Mouse (Mus musculus) limb, embryonic 13.5 days (tissue): Measurements from ENCODE around the gene Gucd1. TPM values are rescaled to one million over a fixed set of nuclear protein-coding genes. Genes with fewer than 3 reads are reported as not detected.
"Not testable (repeated sequence)": the region's sequence is repeated elsewhere in the genome, so short reads cannot be mapped to it uniquely, and the experiment has no call there.

Experiments used
- ATAC-seq: fragments of 200-750 bp; cut with Nextera tagmentation; 2 replicates; pipeline ENCODE4 v1.8.0; 2017; ENCODE audit warnings: low read depth, moderate number of reproducible peaks, moderate TSS enrichment; ENCODE audit not compliant: low FRiP score
- H3K27ac ChIP-seq: fragments of 300-500 bp; sonication (generic); 2 replicates; pipeline ENCODE4 v1.5.1; 2015; ENCODE audit warnings: inconsistent platforms, mild to moderate bottlenecking, moderate library complexity
- H3K27me3 ChIP-seq: fragments of 300-500 bp; sonication (generic); 2 replicates; pipeline ENCODE4 v1.6.1; 2015; ENCODE audit warnings: mild to moderate bottlenecking, inconsistent platforms
- H3K36me3 ChIP-seq: fragments of 300-500 bp; sonication (generic); 2 replicates; pipeline ENCODE4 v1.6.1; 2015; ENCODE audit warnings: inconsistent platforms, mild to moderate bottlenecking, moderate library complexity
- H3K4me1 ChIP-seq: fragments of 300-500 bp; sonication (generic); 2 replicates; pipeline ENCODE4 v1.6.1; 2015; ENCODE audit warnings: inconsistent platforms
- H3K4me2 ChIP-seq: fragments of 300-500 bp; sonication (generic); replicated peaks from 2 replicates; pipeline ENCODE4 v1.6.1; 2015; ENCODE audit warnings: inconsistent platforms, mild to moderate bottlenecking, moderate library complexity
- H3K4me3 ChIP-seq: fragments of 300-500 bp; sonication (generic); 2 replicates; pipeline ENCODE4 v1.5.1; 2015; ENCODE audit warnings: moderate library complexity, mild to moderate bottlenecking, inconsistent platforms
- H3K9ac ChIP-seq: fragments of 300-500 bp; sonication (generic); 2 replicates; pipeline ENCODE4 v1.6.1; 2015; ENCODE audit warnings: mild to moderate bottlenecking, inconsistent platforms
- H3K9me3 ChIP-seq: fragments of 300-500 bp; sonication (generic); 2 replicates; pipeline ENCODE4 v1.6.1; 2016; ENCODE audit warnings: inconsistent platforms
- WGBS: fragments of 180-500 bp; shearing (Covaris S2); methylation state at CpG from one replicate; pipeline ENCODE4 v1.1.7; 2015; 5-methylcytosine and 5-hydroxymethylcytosine counted together
- polyA plus RNA-seq: library from polyadenylated mRNA; unstranded; fragments of >200 nt; fragmentation: Nextera tagmentation; extraction: Ambion mirVana; gene quantifications from 2 replicates; pipeline ENCODE4 v1.2.1, GENCODE M21; 2015

Gucd1 gene
- polyA plus RNA-seq, 1 experiment from 2014 or later: 29.2 TPM

DNA sequence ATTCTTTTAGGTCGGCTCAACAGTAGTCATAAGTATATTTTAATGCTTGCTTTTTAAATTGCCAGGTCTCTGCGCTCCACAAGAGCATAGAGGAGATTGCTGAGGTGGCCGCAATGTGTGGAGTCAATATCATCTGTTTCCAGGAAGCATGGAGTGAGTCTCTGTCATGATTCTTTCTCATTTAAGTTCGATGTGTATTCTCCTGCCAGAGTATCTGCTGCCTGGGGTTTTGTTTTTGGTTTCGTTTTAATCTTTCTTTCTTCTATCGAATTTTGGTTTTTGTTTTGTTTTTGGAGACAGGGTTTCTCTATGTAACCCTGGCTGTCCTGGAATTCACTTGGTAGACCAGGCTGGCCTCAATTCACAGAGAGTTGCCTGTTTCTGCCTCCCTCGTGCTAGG, 102.8 kb downstream of the Gucd1 start:
- Histone ChIP-seq H3K36me3 (no peaks in the 10 kb centered on the region), H3K9me3 (no peaks in the 10 kb centered on the region), H3K4me2 (no peak overlapping the region), H3K9ac (no peak overlapping the region), H3K27me3 (no peaks in the 10 kb centered on the region), H3K4me3 (no peak overlapping the region), H3K4me1 (0 out of 2 replicates have a peak, but pooled peaks cover 3% of the 10 kb centered on the region), H3K27ac (no peak overlapping the region)
- 75% methylated on average over 7 of the region's 7 CpGs for WGBS
- ATAC-seq: no peak

DNA sequence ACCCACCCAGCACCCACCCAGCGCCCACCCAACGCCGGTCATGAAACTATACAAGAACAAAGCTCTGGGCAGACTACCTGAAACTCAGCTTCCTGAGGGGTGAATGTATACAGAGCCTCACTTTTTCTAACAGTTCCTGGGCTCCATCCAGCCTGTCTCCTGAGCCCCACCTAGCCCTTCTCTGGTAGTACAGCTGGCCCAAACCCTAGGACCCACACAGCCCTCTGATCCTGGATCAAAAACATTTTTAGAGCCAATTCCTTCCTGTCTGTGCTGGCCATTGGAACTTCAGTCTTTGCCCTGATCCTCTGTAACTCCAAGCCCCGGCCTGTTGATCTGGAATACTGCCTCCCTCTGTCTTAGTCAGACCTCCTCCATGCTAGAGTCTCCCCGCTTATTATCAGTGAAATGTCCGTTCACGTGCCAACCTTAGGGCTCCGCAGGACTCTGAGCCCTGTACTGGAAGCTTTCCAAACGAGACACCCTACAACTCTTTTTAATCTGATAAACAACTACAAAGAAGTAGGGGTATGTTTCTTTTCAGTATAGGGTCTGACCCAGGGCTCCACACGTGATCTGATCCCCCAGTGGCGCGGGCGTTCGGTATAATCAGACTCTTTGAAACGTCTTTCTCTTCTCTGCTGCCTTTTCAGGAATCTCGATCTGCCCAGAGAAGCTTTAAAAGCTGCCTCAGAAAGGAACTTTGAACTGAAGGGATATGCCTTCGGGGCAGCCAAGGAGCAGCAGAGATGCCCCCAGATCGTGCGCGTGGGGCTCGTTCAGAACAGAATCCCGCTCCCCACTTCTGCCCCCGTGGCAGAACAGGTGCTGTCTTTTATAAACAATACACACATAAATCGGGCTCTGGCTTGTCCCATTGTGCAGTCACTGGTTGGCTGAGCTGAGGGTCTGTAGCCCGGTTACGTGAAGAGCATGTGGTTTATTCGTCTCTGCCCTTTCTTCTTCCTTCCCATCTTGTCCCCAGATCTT, 105.4 kb downstream of the Gucd1 start:
- no peak for ATAC-seq
- H3K36me3 ChIP-seq: no peaks in the 10 kb centered on the region
- no peak overlapping the region for H3K4me2 ChIP-seq
- H3K4me1 ChIP-seq: 0 out of 2 replicates have a peak, but pooled peaks cover 3% of the 10 kb centered on the region
- no peaks in the 10 kb centered on the region for H3K27me3 ChIP-seq
- no peak overlapping the region for H3K27ac ChIP-seq
- H3K9ac ChIP-seq: no peak overlapping the region
- H3K4me3 ChIP-seq: no peak overlapping the region
- 73% methylated on average over 27 of the region's 27 CpGs for WGBS
- no peaks in the 10 kb centered on the region for H3K9me3 ChIP-seq

DNA sequence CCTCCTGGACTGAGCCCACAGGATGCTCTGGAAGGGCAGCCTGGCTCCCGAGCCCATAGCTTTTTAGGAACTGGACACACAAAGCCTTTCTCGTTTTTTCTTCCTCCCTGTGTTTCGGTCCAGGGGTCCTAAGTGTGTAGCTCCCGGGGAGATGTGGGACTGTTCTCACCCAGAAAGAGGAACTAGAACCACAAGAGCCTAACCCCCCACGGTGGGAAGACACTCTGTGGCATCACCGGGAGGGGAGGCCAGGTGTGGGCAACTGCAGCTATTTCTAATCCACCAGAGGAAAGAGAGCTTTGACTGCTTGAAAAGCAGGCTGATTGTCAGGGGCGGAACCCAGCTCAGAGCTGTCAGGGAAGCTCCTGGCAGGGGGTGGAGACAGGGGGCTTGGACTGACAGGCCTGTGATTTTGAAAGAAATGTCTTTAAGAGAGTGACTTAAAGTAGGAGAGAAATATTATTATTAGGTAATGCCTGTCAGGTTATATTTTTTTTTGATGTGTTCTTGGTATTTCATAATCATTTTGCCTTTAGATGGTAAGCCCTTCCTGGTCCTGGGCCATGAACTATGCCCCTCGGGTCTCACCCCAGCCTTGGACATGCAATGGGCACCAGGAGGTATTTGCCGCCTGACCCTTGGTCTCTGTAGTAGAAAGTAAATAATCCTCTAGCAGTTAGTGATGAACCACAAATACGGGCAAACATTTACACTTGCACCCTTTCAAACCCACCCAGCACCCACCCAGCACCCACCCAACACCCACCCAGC, 106.2 kb downstream of the Gucd1 start:
- ATAC-seq, H3K27ac ChIP-seq, H3K9ac ChIP-seq, H3K4me3 ChIP-seq, H3K4me1 ChIP-seq, H3K27me3 ChIP-seq, H3K9me3 ChIP-seq, H3K36me3 ChIP-seq, H3K4me2 ChIP-seq: not testable (repeated sequence)
- 42% methylated on average over 10 of the region's 10 CpGs for WGBS

DNA sequence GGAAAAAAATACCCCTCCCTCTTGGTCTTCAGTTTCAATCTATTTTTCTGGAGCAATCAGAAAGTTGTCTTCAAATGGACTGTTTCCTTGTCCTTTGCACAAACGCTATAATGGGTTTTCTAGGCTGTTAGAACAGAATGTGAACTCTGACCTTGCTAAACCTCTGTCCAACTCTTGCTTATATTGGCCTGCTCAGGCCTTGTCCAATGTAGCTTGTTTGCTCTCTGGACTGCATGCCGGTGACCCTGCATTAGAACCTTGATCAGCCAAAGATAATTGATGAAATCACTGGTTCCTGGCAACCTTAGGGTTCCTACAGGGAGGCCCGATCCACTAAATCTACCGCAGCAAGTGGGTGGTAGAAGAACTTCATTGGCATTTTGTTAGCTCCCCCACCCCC, 110.0 kb downstream of the Gucd1 start:
- Histone ChIP-seq H3K9me3 (no peaks in the 10 kb centered on the region), H3K4me1 (peaks cover 3% of the 10 kb centered on the region; the same call in 1 of the 2 replicates), H3K27ac (no peak overlapping the region), H3K27me3 (no peaks in the 10 kb centered on the region), H3K4me2 (no peak overlapping the region), H3K9ac (no peak overlapping the region), H3K4me3 (no peak overlapping the region), H3K36me3 (no peaks in the 10 kb centered on the region)
- no peak for ATAC-seq
- 81% methylated on average over 4 of the region's 4 CpGs for WGBS

- H3K4me3 ChIP-seq: peak overlapping the region; percentile 19; the same call in 1 of the 2 replicates
- H3K4me2 ChIP-seq: peak overlapping the region; percentile 48
- no peak overlapping the region for H3K27ac ChIP-seq
- peaks cover 3% of the 10 kb centered on the region; the same call in 1 of the 2 replicates for H3K4me1 ChIP-seq
- no peaks in the 10 kb centered on the region for H3K27me3 ChIP-seq
- WGBS: 41% methylated on average over 13 of the region's 13 CpGs
- no peak overlapping the region for H3K9ac ChIP-seq
- no peaks in the 10 kb centered on the region for H3K9me3 ChIP-seq
- ATAC-seq: peak; percentile 36; the same call in 1 of the 2 replicates
- no peaks in the 10 kb centered on the region for H3K36me3 ChIP-seq
These were observed 111.0 kb downstream of the Gucd1 start for GRCm38 (mm10) chr10:75406755-75407154.

DNA sequence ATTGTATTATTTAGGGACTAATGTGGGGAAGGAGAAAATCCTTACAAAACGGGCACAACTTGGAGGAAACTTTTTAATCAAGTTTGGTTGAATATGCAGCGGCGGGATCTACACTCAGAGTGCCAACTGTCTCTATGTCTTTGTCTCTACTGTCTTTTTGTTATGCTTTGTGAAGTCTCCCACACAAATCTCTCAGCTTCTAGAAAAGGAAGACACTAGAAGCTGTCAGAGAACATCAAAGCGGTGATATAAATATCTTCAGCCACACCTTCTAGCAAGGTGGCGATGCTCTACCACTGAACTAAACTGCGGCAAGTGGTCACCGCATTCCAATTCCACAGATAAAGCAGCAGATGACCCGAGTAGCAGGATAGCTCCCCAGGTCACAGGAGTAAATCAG, 111.9 kb downstream of the Gucd1 start:
- ATAC-seq: no peak
- no peak overlapping the region for H3K9ac ChIP-seq
- no peaks in the 10 kb centered on the region; the same call in 1 of the 2 replicates for H3K4me1 ChIP-seq
- H3K4me3 ChIP-seq: no peak overlapping the region
- H3K27ac ChIP-seq: no peak overlapping the region
- no peak overlapping the region for H3K4me2 ChIP-seq
- no peaks in the 10 kb centered on the region for H3K36me3 ChIP-seq
- WGBS: 87% methylated on average over 8 of the region's 8 CpGs
- no peaks in the 10 kb centered on the region for H3K27me3 ChIP-seq
- no peaks in the 10 kb centered on the region for H3K9me3 ChIP-seq

GRCm38 (mm10) chr10:75400958-75401357, 116.8 kb downstream of the Gucd1 start, which contains the start of gene Upb1:
TSS of gene Upb1 (plus strand) at chr10:75401115.
- H3K4me3 ChIP-seq: no peak within 1 kb of the TSS
- ATAC-seq: no peak
- no peak within 1 kb of the TSS for H3K27ac ChIP-seq
- no peaks in the 10 kb centered on the region for H3K36me3 ChIP-seq
- H3K4me2 ChIP-seq: no peak within 1 kb of the TSS
- WGBS: 83% methylated on average over 4 of the region's 4 CpGs
- no peak within 1 kb of the TSS for H3K9ac ChIP-seq
- no peaks in the 10 kb centered on the region for H3K27me3 ChIP-seq
- no peaks in the 10 kb centered on the region for H3K9me3 ChIP-seq
- no peaks in the 10 kb centered on the region for H3K4me1 ChIP-seq

DNA sequence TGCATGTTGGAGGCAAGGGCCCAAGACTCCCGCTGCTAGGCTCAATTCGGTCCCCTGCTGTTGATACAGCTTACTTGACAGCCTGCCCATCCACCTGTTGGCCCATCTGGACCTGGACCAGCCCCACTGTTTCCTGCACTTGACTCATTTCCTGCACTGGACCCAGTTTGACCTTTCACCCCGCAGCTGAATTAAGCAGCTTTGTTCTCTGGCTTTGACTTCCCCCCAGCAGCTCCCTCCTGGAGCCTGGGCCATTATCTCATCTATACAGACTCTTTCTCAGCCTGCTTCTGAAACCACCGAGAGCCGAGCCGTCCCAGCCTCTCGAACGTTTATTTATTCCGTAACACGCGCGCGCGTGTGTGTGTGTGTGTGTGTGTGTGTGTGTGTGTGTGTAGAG, 120.8 kb downstream of the Gucd1 start:
- WGBS: 53% methylated on average over 14 of the region's 14 CpGs
- no peaks in the 10 kb centered on the region for H3K27me3 ChIP-seq
- no peak overlapping the region for H3K4me3 ChIP-seq
- no peaks in the 10 kb centered on the region for H3K4me1 ChIP-seq
- H3K36me3 ChIP-seq: no peaks in the 10 kb centered on the region
- no peak overlapping the region for H3K27ac ChIP-seq
- ATAC-seq: no peak
- H3K4me2 ChIP-seq: no peak overlapping the region
- no peaks in the 10 kb centered on the region for H3K9me3 ChIP-seq
- no peak overlapping the region for H3K9ac ChIP-seq

DNA sequence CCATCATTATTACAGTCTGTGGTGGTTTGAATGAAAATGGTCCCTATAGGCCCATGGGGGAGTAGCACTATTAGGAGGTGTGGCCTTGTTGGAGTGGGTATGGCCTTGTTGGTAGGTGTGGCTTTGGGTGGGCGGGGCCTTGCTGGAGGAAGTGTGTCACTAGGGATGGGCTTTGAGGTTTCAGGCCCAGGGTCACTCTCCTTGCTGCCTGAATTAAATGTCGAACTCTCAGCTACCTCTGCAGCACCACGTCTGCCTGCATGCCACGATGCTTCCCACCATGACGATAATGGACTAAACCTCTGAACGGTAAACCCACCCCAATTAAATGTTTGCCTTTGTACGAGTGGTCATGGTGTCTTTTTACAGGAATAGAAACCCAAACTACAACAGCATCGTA, 123.0 kb downstream of the Gucd1 start:
- ATAC-seq: no peak
- Histone ChIP-seq H3K36me3 (no peaks in the 10 kb centered on the region), H3K27ac (no peak overlapping the region), H3K4me1 (no peaks in the 10 kb centered on the region), H3K9ac (no peak overlapping the region), H3K9me3 (no peaks in the 10 kb centered on the region), H3K4me2 (no peak overlapping the region), H3K27me3 (no peaks in the 10 kb centered on the region), H3K4me3 (no peak overlapping the region)
- 87% methylated on average over 8 of the region's 8 CpGs for WGBS

GRCm38 (mm10) chr10:75390832-75391231, 126.9 kb downstream of the Gucd1 start:
- no peak for ATAC-seq
- 88% methylated on average over 4 of the region's 4 CpGs for WGBS
- H3K4me2 ChIP-seq: no peak overlapping the region
- H3K9ac ChIP-seq: no peak overlapping the region
- no peak overlapping the region for H3K4me3 ChIP-seq
- H3K27ac ChIP-seq: no peak overlapping the region
- no peaks in the 10 kb centered on the region for H3K36me3 ChIP-seq
- no peaks in the 10 kb centered on the region for H3K27me3 ChIP-seq
- no peaks in the 10 kb centered on the region for H3K9me3 ChIP-seq
- no peaks in the 10 kb centered on the region for H3K4me1 ChIP-seq

DNA sequence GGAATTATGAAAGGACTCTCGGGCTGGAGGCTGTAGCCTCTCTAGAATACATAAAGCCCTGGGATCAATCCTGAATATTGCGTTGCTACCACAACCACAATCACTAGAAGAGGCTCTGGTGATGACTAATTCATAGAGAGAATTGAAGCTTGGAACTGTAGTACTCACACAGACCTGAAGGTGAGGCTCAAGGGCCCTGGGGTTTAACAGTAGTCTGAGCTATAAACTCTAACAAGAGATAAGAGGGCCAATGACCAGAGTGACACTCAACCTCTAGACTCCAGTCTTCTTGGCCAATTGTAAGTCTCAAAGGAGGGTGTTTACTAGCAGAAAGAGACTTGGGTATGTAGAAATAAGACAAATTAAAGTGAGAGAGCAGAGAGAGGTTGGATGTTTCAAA, 127.6 kb downstream of the Gucd1 start:
- Histone ChIP-seq H3K36me3 (no peaks in the 10 kb centered on the region), H3K4me3 (no peak overlapping the region), H3K4me1 (no peaks in the 10 kb centered on the region), H3K27ac (no peak overlapping the region), H3K27me3 (no peaks in the 10 kb centered on the region), H3K9ac (no peak overlapping the region), H3K4me2 (no peak overlapping the region), H3K9me3 (no peaks in the 10 kb centered on the region)
- WGBS: 91% methylated on average over 2 of the region's 2 CpGs
- ATAC-seq: no peak

- Histone ChIP-seq H3K4me2 (no peak overlapping the region), H3K36me3 (no peaks in the 10 kb centered on the region), H3K27ac (no peak overlapping the region), H3K9me3 (no peaks in the 10 kb centered on the region), H3K9ac (no peak overlapping the region), H3K27me3 (no peaks in the 10 kb centered on the region), H3K4me1 (no peaks in the 10 kb centered on the region), H3K4me3 (no peak overlapping the region)
- WGBS: 69% methylated on average over 10 of the region's 10 CpGs
- ATAC-seq: no peak
These were observed 139.1 kb downstream of the Gucd1 start for GRCm38 (mm10) chr10:75378688-75379087.
